Mouse (Mus musculus) cortical plate, adult 2 months (tissue): ENCODE measurements at regions not wholly inside any gene's neighbourhood (a gene's known extent, or its start where the extent isn't known, plus 50 kb on each side); places are given as distances from the start of the nearest gene placed in this dataset.

ENCODE experiments used
- H3K27ac ChIP-seq: fragments of 200-500 bp; 2 replicates; pipeline ENCODE4 v1.5.1; 2012; ENCODE audit warnings: low read length, control low read depth, inconsistent platforms; ENCODE audit not compliant: insufficient read depth
- H3K4me1 ChIP-seq: fragments of 200-500 bp; 2 replicates; pipeline ENCODE4 v1.6.1; 2011; ENCODE audit warnings: low read length; ENCODE audit not compliant: control insufficient read depth, insufficient read depth
- H3K4me3 ChIP-seq: fragments of 200-500 bp; 2 replicates; pipeline ENCODE4 v1.5.1; 2011; ENCODE audit warnings: mild to moderate bottlenecking, low read length, control low read depth; ENCODE audit not compliant: insufficient read depth
- CTCF ChIP-seq: fragments of 200-500 bp; IDR thresholded peaks from 2 replicates; pipeline ENCODE4 v1.5.1; 2011; ENCODE audit warnings: mild to moderate bottlenecking, control low read depth, low read length; ENCODE audit not compliant: insufficient read depth; ENCODE audit errors: extremely low read depth
- POLR2A ChIP-seq: fragments of 200-500 bp; IDR thresholded peaks from 2 replicates; pipeline ENCODE4 v1.6.1; 2011; ENCODE audit warnings: mild to moderate bottlenecking, low read length, control low read depth; ENCODE audit not compliant: insufficient read depth; ENCODE audit errors: extremely low read depth

- Histone ChIP-seq H3K4me3 (no peak overlapping the region), H3K4me1 (peaks cover 2% of the 10 kb centered on the region; the same call in 1 of the 2 replicates), H3K27ac (no peak overlapping the region)
- TF ChIP-seq POLR2A (no peak), CTCF (no peak)
Observed at GRCm38 (mm10) chr2:131801212-131801611, 58.3 kb downstream of the Erv3 start.

GRCm38 (mm10) chr2:131800126-131800894 lies 59.2 kb downstream of the Erv3 start:
- Histone ChIP-seq H3K27ac (no peak overlapping the region), H3K4me3 (no peak overlapping the region), H3K4me1 (peaks cover 2% of the 10 kb centered on the region; the same call in 1 of the 2 replicates)
- no peak for TF ChIP-seq CTCF
- TF ChIP-seq POLR2A = no peak

- TF ChIP-seq POLR2A (no peak), CTCF (no peak)
- H3K4me1 ChIP-seq = peaks cover 2% of the 10 kb centered on the region; the same call in 1 of the 2 replicates
- no peak overlapping the region for H3K4me3 ChIP-seq
- no peak overlapping the region for H3K27ac ChIP-seq
Observed at GRCm38 (mm10) chr2:131799486-131799885, 60.1 kb downstream of the Erv3 start.

GRCm38 (mm10) chr2:131797001-131797693 lies 62.4 kb downstream of the Erv3 start:
- Histone ChIP-seq H3K27ac (no peak overlapping the region), H3K4me3 (no peak overlapping the region), H3K4me1 (peaks cover 2% of the 10 kb centered on the region; the same call in 1 of the 2 replicates)
- TF ChIP-seq POLR2A (no peak), CTCF (no peak)

- H3K4me1 ChIP-seq = 0 out of 2 replicates have a peak, but pooled peaks cover 1% of the 10 kb centered on the region
- H3K4me3 ChIP-seq = no peak overlapping the region
- no peak overlapping the region for H3K27ac ChIP-seq
- TF ChIP-seq POLR2A = no peak
- TF ChIP-seq CTCF = no peak
Observed at GRCm38 (mm10) chr2:131775381-131775780, 84.2 kb downstream of the Erv3 start.

DNA sequence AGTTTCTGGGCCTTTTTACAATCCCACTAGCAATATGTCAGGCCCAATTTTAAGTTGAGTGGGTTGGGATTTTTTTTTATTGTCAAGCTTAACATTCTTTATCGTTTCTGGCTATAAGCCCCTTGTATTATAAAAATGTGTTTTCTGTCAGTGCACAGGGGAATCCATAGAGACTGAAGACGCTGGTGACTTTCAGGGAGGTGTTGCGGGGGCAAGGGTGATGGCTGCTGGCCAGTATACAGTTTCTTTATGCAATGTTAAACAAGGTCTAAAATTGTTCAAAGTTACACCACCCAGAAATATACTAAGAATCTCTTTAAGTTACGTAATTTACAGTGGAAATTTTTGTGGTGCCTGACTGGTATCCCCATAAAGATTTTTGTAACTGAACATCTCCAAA lies 85.9 kb downstream of the Erv3 start:
- H3K4me3 ChIP-seq = no peak overlapping the region
- TF ChIP-seq CTCF (no peak), POLR2A (no peak)
- 0 out of 2 replicates have a peak, but pooled peaks cover 1% of the 10 kb centered on the region for H3K4me1 ChIP-seq
- H3K27ac ChIP-seq = no peak overlapping the region

DNA sequence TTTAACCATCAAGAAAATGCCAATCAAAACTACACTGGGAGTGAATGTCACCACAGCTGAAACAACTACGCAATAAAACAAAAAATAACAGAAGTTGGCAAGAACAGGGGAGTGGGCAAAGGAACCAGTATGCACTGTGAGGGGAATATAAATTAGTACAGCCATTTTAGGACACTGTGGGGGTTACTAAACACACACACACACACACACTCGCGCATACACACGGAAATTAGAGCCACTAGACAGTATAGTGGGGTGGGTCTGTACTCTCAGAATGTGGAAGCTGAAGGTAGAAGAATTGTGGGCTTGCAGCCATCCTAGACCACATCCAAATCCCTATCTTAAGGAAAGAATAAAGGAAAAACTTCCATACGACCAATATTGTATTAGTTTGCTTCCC lies 87.4 kb downstream of the Erv3 start:
- Histone ChIP-seq H3K27ac (no peak overlapping the region), H3K4me3 (no peak overlapping the region), H3K4me1 (0 out of 2 replicates have a peak, but pooled peaks cover 1% of the 10 kb centered on the region)
- TF ChIP-seq CTCF = no peak
- no peak for TF ChIP-seq POLR2A

DNA sequence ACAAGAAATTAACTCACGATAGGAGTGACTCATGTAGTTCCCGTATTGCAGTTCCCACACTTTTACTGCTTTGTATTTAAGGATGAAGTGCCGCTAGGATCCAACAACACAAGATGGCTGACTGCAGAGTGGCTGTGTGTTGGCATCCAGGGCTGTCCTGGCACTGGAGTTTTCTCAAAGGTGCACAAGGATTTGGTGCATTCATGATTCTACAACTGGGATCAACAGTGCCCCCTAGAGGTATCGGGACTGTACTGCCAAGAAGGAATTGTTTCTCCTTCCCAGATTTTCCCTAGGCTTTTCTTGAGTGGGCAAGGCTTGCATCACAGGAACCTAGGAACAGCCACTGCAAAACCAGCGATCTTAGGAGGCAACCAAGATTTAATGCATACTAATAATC lies 88.7 kb downstream of the Erv3 start:
- Histone ChIP-seq H3K4me3 (no peak overlapping the region), H3K4me1 (0 out of 2 replicates have a peak, but pooled peaks cover 1% of the 10 kb centered on the region), H3K27ac (no peak overlapping the region)
- TF ChIP-seq CTCF = peak; percentile 60
- no peak for TF ChIP-seq POLR2A

DNA sequence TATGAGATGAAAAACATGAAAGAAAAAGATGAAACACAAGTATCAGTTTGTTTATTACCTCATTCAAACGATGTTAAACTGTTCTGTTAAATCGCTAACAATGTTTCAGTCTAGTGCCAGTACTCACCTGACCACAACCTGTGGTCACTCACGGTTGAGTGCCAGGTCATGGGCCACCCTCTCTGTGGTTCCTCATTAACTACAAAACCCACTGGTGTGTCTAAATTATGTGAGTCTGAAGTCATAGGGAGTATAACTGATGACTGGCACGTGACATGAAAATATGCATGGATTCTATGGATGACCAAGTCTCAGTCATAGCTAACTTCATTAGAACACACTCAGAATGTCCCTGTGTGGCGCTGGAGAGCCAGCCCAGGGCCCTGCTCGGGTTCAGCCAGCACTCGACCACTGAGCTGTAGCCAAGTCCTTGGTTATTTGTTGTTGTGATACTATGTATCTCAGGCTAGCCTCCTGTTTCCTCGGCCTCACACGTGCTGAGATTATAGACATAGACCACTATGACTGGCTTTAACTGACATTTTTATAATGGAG lies 89.8 kb downstream of the Erv3 start:
- H3K4me1 ChIP-seq = 0 out of 2 replicates have a peak, but pooled peaks cover 1% of the 10 kb centered on the region
- no peak overlapping the region for H3K27ac ChIP-seq
- H3K4me3 ChIP-seq = no peak overlapping the region
- TF ChIP-seq CTCF (no peak), POLR2A (no peak)
